Mouse (Mus musculus) thymus, postnatal 36 days (tissue): Measurements from ENCODE around the gene Esyt2.

Experiments
- DNase-seq, 2 experiments: peaks; one replicate each; pipeline ENCODE4 v3.0.0; 2022; ENCODE audit warnings: mixed read lengths in 2 of 2

The Esyt2 gene

DNA sequence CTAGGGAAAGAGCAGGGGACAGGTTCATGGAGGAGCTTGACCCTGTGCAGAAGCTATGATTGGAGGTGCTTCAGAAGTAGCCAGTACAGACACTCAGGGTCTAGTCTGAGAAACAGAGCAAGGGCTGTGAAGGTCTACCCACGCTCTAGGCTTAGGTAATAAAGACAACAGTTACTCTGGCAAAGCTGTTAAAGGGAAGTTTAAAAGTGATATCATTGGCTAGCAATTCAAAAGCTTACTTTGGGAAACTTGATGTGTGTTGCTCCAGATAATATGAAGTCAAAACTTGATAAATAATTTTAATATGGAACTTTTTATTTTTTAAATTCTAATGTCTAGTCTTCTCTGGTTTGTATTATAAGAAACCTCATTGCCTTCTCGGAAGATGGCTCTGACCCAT is 86.3 kb downstream of the Esyt2 start:
- no peak for DNase-seq

DNA sequence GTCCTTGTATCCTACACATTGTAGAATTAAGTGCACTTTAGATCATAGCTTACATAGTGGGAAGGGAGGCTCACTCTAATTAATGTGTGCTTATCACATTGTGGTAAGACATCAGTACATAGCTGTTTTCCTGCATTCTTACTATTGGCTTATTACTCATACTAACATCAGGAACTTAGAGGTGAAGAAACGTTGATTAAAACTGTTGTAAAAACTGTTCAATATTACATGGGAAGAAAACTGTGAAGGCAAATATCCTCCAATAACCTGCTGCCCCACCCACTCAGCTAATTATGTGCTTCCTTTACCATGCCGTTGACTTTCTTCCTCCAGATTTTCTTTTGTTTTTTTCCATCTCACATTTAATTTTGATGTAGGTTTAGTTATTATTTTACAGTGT is 87.9 kb downstream of the Esyt2 start:
- no peak for DNase-seq

DNA sequence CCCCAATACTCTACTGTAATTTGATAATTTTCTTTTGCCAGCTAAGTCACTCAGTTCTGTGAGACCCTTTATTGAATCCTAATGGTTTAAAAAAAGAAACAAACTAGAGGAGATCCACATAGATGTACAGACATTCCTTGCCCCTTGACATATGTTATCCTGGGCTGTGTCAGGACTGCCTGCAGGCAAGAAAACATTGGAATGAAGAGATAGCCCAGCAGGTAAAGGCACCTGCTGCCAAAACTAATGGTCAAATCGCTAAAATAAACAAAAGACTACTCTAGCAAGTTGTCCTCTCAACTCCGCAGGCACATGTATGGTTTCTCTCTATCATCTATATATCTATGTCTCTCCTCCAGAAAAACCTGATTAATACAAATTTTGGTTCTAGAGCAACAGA is 102.1 kb downstream of the Esyt2 start:
- no peak for DNase-seq

DNA sequence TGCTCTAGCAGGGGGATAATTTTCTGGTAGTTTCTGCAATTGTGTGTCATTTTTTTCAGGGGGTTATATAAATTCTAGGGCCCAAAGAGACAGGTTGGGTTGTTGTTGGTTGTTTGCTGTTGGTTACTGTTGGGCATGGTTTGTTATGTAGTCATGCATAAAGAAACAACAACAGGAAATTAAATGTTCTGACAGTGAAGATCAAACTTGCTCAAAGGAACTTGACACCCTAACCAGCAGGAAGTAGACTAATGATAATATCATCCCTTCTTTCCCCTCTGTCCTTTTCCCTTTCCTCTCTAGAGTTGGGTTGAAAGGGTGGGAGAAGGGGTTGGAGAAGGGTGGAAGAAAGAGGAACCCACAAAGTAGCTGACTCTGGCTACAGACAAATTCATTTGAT is 103.0 kb downstream of the Esyt2 start:
- no peak for DNase-seq

DNA sequence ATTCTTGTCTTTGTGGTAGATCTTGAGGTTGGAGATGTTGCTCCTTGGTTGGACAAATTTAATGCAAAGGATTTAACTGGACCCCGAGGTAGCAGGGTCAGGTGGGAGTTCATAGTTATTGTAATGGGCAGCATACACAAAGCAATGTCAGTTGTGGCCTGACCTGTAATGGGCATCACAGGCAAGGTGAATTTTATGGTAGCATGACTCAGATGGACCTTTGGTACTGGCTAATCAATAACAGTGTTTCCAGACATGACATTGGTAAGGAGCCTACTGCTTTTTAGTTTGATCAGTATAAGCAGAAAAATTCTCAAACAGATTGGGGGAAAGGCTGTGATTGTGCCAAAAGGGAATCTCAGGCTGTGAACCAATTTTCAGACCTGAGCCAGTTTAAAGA is 105.8 kb downstream of the Esyt2 start:
- no peak for DNase-seq

DNA sequence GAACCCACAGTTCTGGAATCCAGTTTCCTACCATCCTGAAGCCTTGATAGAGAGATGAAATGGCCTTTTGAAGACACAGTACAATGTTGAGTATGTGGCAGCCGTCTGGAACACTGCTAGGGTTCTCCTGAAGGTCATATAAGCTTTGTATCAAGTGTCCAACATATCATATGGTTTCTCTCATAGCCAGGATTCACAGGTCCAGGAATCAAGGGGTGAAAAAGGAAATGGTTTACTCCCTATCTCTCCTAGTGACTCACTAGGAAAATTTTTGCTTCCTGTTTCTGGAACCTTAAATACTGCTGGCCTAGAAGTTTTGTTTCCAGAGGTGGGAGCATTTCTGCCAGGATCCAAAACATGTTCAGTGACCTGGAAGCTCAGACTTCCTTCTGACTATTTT is 108.9 kb downstream of the Esyt2 start:
- DNase-seq, result no peak

DNA sequence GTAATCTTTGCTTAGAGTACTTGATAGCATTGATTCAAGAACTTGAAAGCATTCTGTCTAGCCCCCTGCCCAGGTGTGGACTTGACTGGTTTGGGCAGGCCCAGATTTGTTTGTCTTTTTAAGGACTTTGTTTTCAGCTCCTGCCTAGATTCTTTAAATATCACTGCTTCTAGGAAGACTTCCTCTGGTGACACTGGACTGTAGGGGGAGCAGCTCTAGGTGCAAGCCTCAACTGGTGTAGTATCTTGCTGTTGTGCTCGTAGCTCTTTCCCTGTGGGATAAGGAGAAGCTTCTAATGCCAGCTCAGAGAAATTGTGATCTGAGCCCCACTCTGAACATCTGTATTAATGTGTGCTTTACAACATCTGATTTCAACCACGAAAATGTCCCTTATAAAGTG is 113.3 kb downstream of the Esyt2 start:
- DNase-seq, result no peak

DNA sequence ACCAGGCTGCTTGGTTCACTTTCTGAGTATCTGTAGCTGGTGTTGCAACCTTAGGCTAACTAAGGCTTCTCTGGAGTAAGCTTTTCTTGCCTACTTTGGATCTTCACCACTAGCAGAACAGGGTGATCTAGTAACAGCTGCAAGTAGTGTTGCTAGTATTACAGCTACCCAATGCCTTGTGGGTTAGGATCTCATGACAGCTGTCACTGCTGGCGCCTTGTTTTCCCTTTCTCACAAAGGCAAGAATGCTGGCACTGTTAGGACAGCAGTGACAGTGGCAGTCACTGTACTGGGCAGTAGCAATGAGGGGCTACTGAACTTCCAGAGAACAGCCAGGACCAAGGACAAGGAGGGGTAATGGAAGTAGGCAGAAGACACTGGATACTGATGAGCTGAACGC is 114.3 kb downstream of the Esyt2 start:
- no peak for DNase-seq

DNA sequence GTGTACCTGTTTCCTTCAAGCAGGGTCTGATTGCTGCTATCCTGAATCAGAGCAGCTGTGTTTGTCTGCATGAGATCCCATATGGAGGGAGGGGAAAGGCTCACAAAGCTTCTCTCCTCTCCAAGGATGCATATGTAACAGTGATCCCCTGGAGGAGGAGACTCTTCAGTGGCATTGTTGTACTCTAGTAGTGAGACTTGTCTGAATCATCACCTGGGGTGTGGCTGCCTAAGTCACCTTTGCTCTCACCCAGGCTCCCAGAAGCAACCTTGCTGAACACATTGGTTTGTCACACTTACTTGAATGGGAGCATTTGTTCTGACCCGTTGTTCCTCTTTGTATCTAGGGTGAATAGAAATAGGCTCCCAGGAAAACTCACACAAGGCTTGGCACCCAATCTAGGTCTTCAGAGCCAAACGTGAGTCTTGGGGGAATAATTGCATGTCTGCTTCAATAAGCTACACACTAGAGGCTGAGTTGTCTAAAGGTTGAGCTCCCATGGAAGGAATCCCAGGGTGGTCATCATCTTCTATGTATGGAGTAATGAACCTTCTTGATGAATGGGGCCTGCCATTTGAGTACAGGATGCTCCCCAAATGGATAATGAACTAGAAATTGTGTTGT is 115.2 kb downstream of the Esyt2 start:
- DNase-seq, result no peak

DNA sequence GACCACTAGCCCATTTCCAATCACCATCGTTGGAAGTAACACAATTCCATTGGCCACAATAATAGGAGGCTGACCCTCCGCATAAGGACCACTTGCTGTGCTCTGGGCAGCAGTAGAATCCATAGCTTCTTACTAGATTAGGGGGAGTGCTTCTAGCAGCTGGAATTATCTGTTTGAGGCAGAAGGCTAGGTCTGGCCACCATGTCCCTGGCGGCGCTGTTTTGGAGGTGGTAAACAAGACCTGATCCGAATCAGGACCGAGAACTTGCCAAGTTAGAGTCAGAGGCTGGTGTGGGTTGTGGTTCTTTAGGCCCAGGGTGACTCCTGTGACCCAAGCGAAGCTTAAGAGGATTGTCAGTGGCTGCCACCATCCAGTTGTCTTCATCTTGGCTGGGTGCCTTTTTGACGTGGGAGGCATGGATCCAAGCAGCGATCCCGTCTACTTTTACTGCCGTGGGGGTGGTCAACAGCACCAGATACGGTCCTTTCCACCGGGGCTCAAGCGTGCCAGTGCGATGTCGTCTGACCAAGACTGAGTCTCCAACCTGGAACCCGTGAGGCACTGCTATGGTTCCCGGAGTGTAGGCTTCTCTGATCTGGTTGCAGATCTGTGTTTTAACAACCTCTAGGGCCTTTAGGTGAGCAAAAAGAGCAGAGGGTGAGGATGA is 123.2 kb downstream of the Esyt2 start:
- peak in 1 of 2 experiments; percentile 30 for DNase-seq

DNA sequence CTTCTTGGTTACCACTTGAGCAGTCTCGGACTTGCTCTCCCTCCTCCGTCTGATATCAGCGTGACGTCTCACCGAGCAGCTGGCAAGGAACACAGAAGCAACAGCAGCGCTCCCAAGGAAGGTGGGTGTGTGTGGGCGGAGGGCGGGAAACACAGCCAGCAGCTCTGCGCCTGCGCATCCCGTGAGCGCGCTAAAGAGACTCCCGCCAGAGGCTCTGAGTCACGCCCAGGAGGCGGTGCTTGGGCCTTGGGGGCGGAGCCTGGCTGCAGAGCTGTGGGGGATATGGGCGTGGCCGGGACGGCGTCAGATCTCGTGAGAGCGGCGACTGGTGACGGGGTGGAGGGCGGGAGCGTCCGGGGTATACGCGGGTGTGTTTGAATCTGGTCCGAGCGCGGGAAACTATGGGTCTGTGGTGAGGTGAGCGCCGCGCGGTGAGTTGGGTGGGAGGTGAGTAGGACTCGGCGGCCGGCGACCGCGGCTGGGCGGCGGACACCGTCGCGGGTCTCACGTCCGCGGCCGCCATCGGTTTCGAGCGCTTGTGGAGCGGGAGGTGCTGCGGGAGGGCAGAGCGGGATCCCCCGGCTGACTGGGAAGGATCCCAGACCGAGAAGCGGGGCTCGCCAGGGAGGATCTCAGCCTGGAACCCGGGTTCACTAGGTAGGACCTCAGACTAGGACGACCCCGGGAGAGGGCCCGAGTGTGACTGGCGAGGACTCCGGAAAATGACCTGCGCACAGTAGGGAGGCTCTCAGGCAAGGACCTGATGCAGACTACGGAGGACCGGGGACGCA is 124.2 kb downstream of the Esyt2 start, which contains the start of gene Ncapg2:
Gene Ncapg2 (plus strand): TSS at position 358 of the 791 bp plus-strand sequence.
- DNase-seq, result peak; percentile 100

DNA sequence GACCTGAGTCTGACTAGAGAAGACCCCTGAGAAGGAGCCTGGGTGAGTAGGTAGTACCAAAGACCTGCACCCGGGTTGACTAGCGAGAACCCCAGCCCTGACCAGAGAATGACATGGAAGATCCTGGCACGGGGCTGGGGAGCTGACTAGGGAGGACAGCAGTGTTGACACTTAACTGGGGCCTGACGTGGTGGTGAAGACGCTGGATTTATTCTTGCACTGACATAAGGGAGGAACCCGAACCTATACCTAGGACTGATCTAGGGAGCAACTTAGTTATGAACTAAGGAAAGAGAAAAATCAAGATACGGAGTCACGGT is 124.8 kb downstream of the Esyt2 start:
- no peak for DNase-seq

DNA sequence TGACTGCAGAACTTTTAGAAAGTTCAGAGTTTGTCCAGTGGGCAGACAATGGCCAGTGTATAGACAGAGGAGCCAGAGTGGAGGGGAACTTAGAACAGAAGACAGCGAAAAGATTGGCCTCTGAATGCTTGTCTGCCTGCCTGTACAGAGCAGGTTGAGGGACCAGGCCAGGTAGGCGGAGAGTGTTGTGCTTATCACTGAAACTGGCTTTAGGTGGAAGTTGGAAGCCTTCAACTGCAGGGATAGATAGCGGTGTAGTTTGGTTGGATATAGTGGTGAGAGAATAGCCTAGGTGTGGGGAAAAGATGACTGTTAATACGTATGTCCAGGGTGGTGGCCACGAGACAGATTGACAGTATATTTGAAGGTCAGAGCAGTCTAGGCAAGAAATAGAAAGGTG is 126.9 kb downstream of the Esyt2 start:
- no peak for DNase-seq

DNA sequence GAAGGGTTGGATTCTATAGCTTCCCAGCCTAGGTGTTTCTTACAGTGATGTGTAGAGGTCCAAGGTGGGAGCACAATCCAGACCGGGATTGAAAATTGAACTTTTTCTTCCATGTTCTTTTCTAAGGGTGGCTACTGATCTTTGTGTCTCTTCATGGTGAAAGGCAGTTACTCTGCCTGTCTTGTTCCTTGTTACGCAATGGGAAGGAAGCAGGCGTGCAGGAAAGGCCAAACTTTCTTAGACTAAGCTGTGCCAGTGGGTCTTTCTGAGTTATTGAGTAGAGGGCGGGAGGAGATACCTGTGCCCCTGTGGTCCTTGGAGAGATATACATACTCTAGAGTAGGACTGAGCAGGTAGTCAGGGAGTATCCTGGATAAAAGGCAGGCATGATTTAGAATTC is 133.9 kb downstream of the Esyt2 start:
- DNase-seq, result no peak

DNA sequence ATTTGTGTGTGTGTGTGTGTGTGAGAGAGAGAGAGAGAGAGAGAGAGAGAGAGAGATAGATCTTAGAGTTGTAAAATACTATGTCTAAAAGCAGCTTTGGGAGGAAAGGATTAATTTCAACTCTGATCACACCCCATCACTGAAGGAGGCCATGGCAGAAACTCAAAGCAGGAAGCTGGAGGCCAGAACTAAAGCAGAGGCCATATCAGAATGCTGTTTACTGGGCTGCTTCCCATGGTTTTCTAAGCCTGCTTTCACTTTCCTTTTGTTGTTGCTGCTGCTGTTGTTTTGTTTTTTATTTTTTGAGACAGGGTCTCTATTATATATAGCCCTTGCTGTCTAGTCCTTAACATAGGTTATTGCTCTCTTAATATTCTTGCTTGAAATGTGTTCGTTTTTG is 135.5 kb downstream of the Esyt2 start:
- no peak for DNase-seq

DNA sequence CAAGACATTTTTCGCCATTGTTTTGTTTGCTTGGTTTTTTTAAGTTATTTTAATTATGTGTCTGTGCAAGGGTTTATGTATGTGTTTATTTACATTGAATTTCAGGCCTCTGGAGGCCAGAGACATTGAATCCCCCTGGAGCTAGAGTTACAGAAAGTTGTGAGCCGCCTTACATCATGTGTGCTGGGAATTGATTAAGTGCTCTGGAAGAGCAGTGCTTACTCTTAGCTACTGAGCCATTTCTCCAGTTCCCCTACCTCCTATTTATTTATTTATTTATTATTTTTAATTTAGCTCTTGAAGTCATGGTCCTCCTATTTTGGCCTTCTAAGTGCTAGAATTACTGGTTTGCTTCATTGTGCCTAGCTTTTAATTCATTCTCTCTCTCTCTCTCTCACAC is 140.7 kb downstream of the Esyt2 start:
- DNase-seq, result no peak

DNA sequence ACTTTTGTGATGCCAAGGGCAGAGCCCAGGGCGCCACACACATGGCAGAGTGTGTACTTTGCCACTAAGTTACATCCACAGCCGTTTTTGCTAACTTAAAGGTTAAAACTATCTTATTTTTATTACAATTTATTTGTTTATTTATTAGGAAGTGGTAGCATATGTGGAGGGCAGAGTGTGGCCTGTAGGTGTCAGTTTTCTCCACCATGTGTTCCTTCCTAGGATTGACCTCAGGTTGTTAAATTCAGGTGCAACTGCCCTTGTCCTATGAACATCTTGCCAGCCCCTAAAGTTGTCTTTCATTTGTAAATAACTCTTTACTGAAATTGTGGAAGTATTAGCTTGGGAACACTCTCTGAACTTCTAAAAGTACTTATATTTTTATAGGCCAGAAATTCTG is 144.4 kb downstream of the Esyt2 start:
- no peak for DNase-seq

DNA sequence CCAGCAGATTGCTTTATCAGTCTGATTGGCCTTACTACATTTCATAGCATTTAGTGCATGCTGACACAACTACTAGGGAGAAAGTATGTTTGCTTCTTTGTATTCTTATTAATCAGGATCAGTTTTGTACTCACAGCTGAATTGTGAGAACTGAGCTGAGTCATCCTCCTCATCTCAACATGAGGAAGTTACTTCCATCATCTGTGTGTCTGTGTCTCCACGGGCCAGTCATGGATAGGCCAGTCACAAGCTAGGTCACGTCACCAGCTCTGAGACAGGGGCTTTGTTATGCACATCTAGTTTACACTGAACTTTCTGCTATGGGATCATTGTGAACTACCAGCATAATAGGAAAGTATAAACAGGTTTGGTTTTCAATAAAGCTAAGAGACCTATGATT is 152.7 kb downstream of the Esyt2 start:
- no peak for DNase-seq

DNA sequence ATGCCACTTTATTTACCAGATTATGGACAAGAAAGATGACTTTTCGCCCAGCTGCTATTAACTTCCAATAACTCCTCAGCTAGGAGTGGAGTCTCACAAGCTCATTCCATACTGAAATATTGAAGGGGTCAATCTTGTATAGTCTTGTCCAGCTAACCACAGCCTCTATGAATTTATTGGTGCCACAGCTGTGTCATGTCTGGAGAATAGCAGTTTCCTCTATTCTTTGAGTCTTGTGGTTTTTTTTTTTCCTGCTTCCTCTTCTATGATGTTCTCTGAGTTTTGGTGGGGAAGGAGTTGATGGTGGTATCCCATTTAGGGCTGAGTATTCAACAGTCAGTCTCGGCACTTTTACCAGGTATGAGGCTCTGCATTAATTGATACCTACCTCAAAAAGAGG is 154.2 kb downstream of the Esyt2 start:
- no peak for DNase-seq

DNA sequence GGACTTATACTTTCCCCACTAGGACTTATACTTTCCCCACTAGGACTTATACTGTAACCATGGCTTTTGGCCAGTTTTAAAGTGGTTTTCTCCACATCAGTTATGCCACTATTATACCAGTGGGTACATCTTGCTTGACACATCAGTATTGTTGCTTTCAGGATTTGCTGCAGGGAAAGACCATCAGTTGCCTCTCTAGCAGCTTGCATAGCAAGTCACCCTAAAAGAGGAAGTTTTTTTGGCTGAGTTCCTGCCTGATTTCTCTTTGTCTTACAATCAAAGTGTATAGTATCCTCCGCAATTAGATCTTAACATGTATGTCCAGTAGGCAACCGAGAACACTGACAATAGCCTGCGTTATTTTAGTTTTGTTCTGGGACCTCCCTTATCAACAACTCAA is 155.1 kb downstream of the Esyt2 start:
- no peak for DNase-seq

DNA sequence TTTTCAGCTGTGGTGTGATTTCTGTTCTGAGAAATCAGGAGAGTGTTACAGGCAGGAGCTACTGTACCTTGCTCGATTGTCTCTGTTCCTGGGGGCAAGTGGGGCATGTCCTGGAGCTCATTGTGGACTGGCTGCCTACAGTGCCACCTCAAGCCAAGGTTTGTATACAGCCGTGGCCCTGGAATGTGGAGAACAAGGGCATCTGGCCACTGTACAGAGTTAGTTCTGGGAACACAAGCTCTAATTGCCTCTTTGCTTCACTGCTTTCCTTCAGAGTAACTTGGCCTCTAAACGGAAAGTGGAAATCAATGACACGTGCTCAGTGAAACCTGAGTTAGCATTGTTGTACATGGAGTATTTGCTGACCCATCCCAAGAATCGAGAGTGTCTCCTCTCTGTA is 157.6 kb downstream of the Esyt2 start:
- DNase-seq, result no peak
